Comparison of ENCODE assay signal across 9 mouse cellular contexts in genomic region chrX:36811377-36811776, GRCm38 (mm10). TPM values are rescaled to one million over a fixed set of nuclear protein-coding genes. Genes with fewer than 3 reads are reported as not detected.
A peak's percentile ranks its signal among the peaks of the same experiment; 100 is the strongest.
DNase-seq lines count a peak whose midpoint lies in the region; ATAC-seq and TF ChIP-seq lines count a peak whose summit lies in the region.
"Had no signal": no experiment of that assay in that cellular context is flagged by ENCODE, and none has a peak within 500 bp of the region (broad histone marks: within the 10 kb centered on the region; RNA-seq: fewer than 3 reads in every experiment).

No protein-coding gene starts in this region.

- no peaks in the 10 kb centered on the region for H3K4me1 ChIP-seq in cerebellum, adult 2 months (ENCODE audit: control insufficient read depth, insufficient read depth, low read length)
- peaks cover 0 to 8% of the 10 kb centered on the region in 2 experiments; a peak in 2 of 4 replicates for H3K4me1 ChIP-seq in MEL (ENCODE audit: control insufficient read depth in 1 of 2, insufficient read depth in 2 of 2, low read length in 2 of 2)
- peaks cover 5% of the 10 kb centered on the region for H3K4me1 ChIP-seq in hindbrain, embryonic 16.5 days (ENCODE audit: control insufficient read depth, insufficient read depth, low read depth, low read length)

- H3K27ac ChIP-seq in cerebellum, adult 2 months (ENCODE audit: insufficient read depth, low read length) = no peak overlapping the region
- H3K27ac ChIP-seq in left cerebral cortex, adult 2 months = no peak overlapping the region
- H3K27ac ChIP-seq in MEL (ENCODE audit: control insufficient read depth, low read depth, low read length) = no peak overlapping the region
- no peak overlapping the region for H3K27ac ChIP-seq in hindbrain, embryonic 16.5 days (ENCODE audit: low read depth, low read length)

- no peak overlapping the region for H3K4me3 ChIP-seq in cerebellum, adult 2 months (replicated peaks; ENCODE audit: insufficient read depth, low read depth, low read length)
- H3K4me3 ChIP-seq in left cerebral cortex, adult 2 months = no peak overlapping the region
- H3K4me3 ChIP-seq in MEL (ENCODE audit: control insufficient read depth in 1 of 2, insufficient read depth in 1 of 2, low read depth in 2 of 2, low read length in 2 of 2) = no peak overlapping the region
- no peak overlapping the region for H3K4me3 ChIP-seq in hindbrain, embryonic 16.5 days (ENCODE audit: low read length)

- peaks cover 0 to 2% of the 10 kb centered on the region in 2 experiments; a peak in 2 of 4 replicates for H3K36me3 ChIP-seq in MEL (ENCODE audit: control insufficient read depth in 1 of 2, insufficient read depth in 2 of 2, low read length in 2 of 2)
- no peaks in the 10 kb centered on the region for H3K36me3 ChIP-seq in hindbrain, embryonic 16.5 days (ENCODE audit: control insufficient read depth, insufficient read depth, low read length)

- H3K4me2 ChIP-seq in hindbrain, embryonic 16.5 days (ENCODE audit: low read length) = no peak overlapping the region

- H3K9me3 ChIP-seq in MEL (replicated peaks; ENCODE audit: insufficient read depth, low read length) = no peaks in the 10 kb centered on the region
- H3K9me3 ChIP-seq in hindbrain, embryonic 16.5 days (ENCODE audit: control insufficient read depth, low read length) = no peaks in the 10 kb centered on the region

- H3K9ac ChIP-seq in MEL (ENCODE audit: control insufficient read depth, low read depth, low read length, poor library complexity, severe bottlenecking) = no peak overlapping the region
- no peak overlapping the region for H3K9ac ChIP-seq in hindbrain, embryonic 16.5 days (ENCODE audit: low read depth, low read length)

- H3K79me2 ChIP-seq in MEL (ENCODE audit: control insufficient read depth, insufficient read depth, low read length, poor library complexity) = no peaks in the 10 kb centered on the region

- TF ChIP-seq RAD21 in MEL (IDR thresholded peaks at IDR 0.05; ENCODE audit: low read depth, low read length) = peak; percentile 25

- peak; percentile 38; the same call in 1 of the 2 replicates for TF ChIP-seq CTCF in cerebellum, adult 2 months (IDR thresholded peaks at IDR 0.05; ENCODE audit: borderline replicate concordance, insufficient read depth, low read depth, low read length)
- peak; percentile 57 for TF ChIP-seq CTCF in left cerebral cortex, adult 2 months (IDR thresholded peaks at IDR 0.05)
- peak; percentile 36 to 52 (median 38); a peak in 5 of 6 replicates for TF ChIP-seq CTCF in MEL (IDR thresholded peaks at IDR 0.05 in 2 of 3, conservative IDR thresholded peaks at IDR 0.05 in 1 of 3; ENCODE audit: control insufficient read depth in 1 of 3, insufficient read depth in 1 of 3, low read depth in 2 of 3, low read length in 3 of 3, poor library complexity in 1 of 3, severe bottlenecking in 1 of 3)

- H3K27me3 ChIP-seq in cerebellum, adult 2 months (ENCODE audit: control insufficient read depth, insufficient read depth, low read length) = no peaks in the 10 kb centered on the region
- H3K27me3 ChIP-seq in MEL (ENCODE audit: control insufficient read depth in 1 of 2, insufficient read depth in 2 of 2, low read length in 2 of 2) = no peaks in the 10 kb centered on the region
- no peaks in the 10 kb centered on the region for H3K27me3 ChIP-seq in hindbrain, embryonic 16.5 days (replicated peaks; ENCODE audit: control insufficient read depth, insufficient read depth, low read length)

- no peak for TF ChIP-seq EP300 in MEL (IDR thresholded peaks at IDR 0.05; ENCODE audit: low read depth in 1 of 2, low read length in 2 of 2)

- ATAC-seq in megakaryocyte-erythroid progenitor cell, adult 5-6 weeks (replicated peaks; ENCODE audit: low FRiP score, low TSS enrichment, poor library complexity, severe bottlenecking) = no peak
- ATAC-seq in hindbrain, embryonic 16.5 days = no peak
- ATAC-seq: midbrain, embryonic 16.5 days had no signal

- intact Hi-C loops in left cerebral cortex, adult 2 months (cut with DNase I) = no loop called here

- DNase-seq in cerebellum, adult 2 months = no peak
- DNase-seq in cerebellum, adult 11-12 months = no peak
- DNase-seq in left cerebral cortex, adult 2 months (ENCODE audit: extremely low spot score in 1 of 2, low spot score in 2 of 2) = no peak
- DNase-seq in left cerebral cortex, adult 8-10 months (ENCODE audit: low spot score in 2 of 2) = no peak
- peak; percentile 42 for DNase-seq in MEL (ENCODE audit: low read depth, low spot score)
- peak; percentile 45 for DNase-seq in lung, postnatal 14 days

- TF ChIP-seq POLR2A in cerebellum, adult 2 months (IDR thresholded peaks at IDR 0.05; ENCODE audit: borderline replicate concordance, insufficient read depth, low read length) = no peak
- TF ChIP-seq POLR2A in MEL (IDR thresholded peaks at IDR 0.05; ENCODE audit: control insufficient read depth in 1 of 2, insufficient read depth in 1 of 2, low read depth in 1 of 2, low read length in 2 of 2, poor library complexity in 1 of 2) = no peak

- 17% methylated on average over 5 of the region's 5 CpGs for WGBS in cerebellum, adult 2 months
- WGBS in hindbrain, embryonic 16.5 days = 53% methylated on average over 5 of the region's 5 CpGs

TF ChIP-seq in MEL, 35 proteins besides CTCF, POLR2A, EP300 and RAD21:
- TF ChIP-seq ZMIZ1 (IDR thresholded peaks at IDR 0.05; ENCODE audit: low read depth, low read length) = no peak
- peak; percentile 44 for TF ChIP-seq SMC3 (IDR thresholded peaks at IDR 0.05; ENCODE audit: low read depth, low read length)

RNA-seq across cellular contexts. Expression of gene Slc25a5, which starts 15.9 kb away (rescaled TPM):
- polyA plus RNA-seq in cerebellum, adult 2 months (2012; rRNA removed) = 684 and 752 TPM in 2 replicates
- total RNA-seq in left cerebral cortex, adult 2 months (2021) = 100 to 1,000 TPM; 302 to 310 TPM
- 100 to 1,000 TPM; 337 to 365 (median 350) TPM for total RNA-seq in left cerebral cortex, adult 8-10 months (2022)
- 704 and 776 TPM in 2 replicates for total RNA-seq in MEL (2012; rRNA removed)
- 1,000 to 10,000 TPM in 1 of 2 experiments, 100 to 1,000 TPM in 1; 263 to 1,006 TPM for polyA plus RNA-seq in MEL (2012; ENCODE audit: insufficient read depth in 1 of 2, insufficient read length in 2 of 2, low read depth in 1 of 2, low replicate concordance in 2 of 2, missing spikeins in 1 of 2)
- 645 and 809 TPM in 2 replicates for total RNA-seq in megakaryocyte-erythroid progenitor cell, adult 5-6 weeks (2014; fragmentation: Nextera tagmentation)
- 912 and 1,001 TPM in 2 replicates for total RNA-seq in megakaryocyte-erythroid progenitor cell, adult 5-6 weeks (2017)
- polyA plus RNA-seq in hindbrain, embryonic 16.5 days (2015; fragmentation: Nextera tagmentation; extraction: Ambion mirVana) = 543 and 586 TPM in 2 replicates

Comparison
In these comparisons a context has a peak if more than half of its experiments do, and no peak if none do; other contexts are left out.
1. DNase-seq: peak in MEL (single experiment) and lung, postnatal 14 days (single experiment); none in cerebellum, adult 2 months (0 of 2), cerebellum, adult 11-12 months (single experiment), left cerebral cortex, adult 2 months (0 of 2) and left cerebral cortex, adult 8-10 months (0 of 2).
2. Peak in every context shown above with its lines, with median percentiles within 50 percentile points of each other: CTCF ChIP-seq.